Mouse (Mus musculus): ENCODE measurements around the gene Olfr987. TPM values are rescaled to one million over a fixed set of nuclear protein-coding genes. Genes with fewer than 3 reads are reported as not detected.
"Not testable (repeated sequence)": the region's sequence is repeated elsewhere in the genome, so short reads cannot be mapped to it uniquely, and the experiment has no call there.

The Olfr987 gene
- not detected for total RNA-seq (2021)
- long read RNA-seq: 0 reads

DNA sequence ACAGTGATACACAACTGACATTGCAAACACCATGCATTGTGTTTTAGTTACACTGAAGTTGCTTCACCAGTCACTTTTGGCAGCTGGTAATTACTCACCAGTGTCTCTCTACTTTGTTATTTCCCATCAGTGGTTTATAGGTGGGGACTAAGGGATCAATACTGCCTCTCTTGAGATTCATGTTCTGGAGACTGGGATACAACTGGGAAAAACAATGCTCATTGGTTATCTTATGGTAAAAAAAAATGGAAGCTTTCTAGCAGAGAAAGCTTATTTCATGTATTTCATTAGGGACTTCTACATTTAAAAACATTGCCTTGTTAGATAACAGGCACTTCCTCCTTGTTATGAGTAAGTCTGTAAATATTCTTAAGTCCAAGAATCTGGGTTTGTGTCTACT, at the start of gene Olfr987:
Gene Olfr987 (minus strand): TSS at position 101 of the 400 bp plus-strand sequence.
- not testable (repeated sequence) for DNase-seq (ENCODE audit: low spot score in 2 of 2)

GRCm38 (mm10) chr2:85363127-85363526, 24.0 kb upstream of the Olfr987 start, which contains the start of gene Olfr988:
TSS of gene Olfr988 (minus strand) at chr2:85363227.
- DNase-seq (ENCODE audit: low spot score in 2 of 2): not testable (repeated sequence)

- no peak for DNase-seq (ENCODE audit: low spot score in 2 of 2)
Measured at GRCm38 (mm10) chr2:85339972-85340371, 857 bp upstream of the Olfr987 start.

GRCm38 (mm10) chr2:85319106-85319505, 20.0 kb downstream of the Olfr987 start:
- no peak for DNase-seq (ENCODE audit: low spot score in 2 of 2)

DNA sequence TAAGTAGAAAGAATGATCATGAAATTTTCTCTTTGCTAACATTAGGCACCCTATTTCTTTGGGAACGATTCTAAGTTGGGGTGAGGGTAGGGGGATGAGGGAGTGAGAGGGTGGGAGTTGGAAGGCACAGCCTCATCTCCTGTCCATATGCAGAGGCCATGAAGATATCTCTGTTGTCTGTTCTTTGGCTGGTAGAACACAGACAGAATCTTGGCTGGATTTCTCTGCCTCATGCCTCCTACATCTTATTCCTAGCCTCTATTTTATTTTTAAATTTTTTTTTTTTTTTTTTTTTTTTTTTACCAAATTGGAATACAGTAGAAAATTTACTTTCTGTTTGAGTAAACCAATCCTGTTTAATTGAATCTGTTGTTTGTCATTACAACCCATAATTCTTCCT, 53.7 kb downstream of the Olfr987 start:
- DNase-seq (ENCODE audit: low spot score in 2 of 2): no peak

DNA sequence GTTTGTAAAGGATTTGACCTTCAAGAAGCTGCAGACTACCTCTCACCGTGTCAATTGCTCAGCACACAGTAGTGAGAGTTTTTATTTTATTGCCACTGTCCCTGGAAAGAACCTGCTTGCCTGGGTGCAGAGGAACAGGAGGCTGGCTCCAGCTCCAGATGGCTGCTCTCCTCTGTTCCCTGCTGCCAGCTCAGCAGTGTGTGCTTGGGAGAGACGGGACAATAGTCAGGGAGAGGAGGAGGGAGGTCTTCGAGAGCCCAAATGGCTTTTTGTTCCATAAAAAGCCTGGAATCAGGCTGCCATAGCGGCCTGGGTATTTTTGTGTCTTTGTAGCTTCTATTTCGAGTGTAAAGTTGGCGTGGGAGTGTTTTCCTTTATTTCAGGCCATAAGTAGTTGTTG, 54.5 kb downstream of the Olfr987 start:
- DNase-seq (ENCODE audit: low spot score in 2 of 2): peak; percentile 41 to 69

GRCm38 (mm10) chr2:85283631-85284466, 55.3 kb downstream of the Olfr987 start:
- DNase-seq (ENCODE audit: low spot score in 2 of 2): no peak

GRCm38 (mm10) chr2:85281023-85281422, 58.1 kb downstream of the Olfr987 start:
- DNase-seq (ENCODE audit: low spot score in 2 of 2): no peak

Other genes starting within 250 kb of the Olfr987 start
- 10 to 100 TPM; 14.9 to 17.7 TPM for gene Aplnr, start 203.1 kb downstream of the Olfr987 start, total RNA-seq (2021)
- gene Lrrc55, start 142.1 kb downstream of the Olfr987 start, total RNA-seq (2021): 10 to 100 TPM; 40.1 to 43.0 TPM
- gene Olfr988, start 23.9 kb upstream of the Olfr987 start, total RNA-seq (2021): not detected
- not detected for gene Olfr992, start 70.2 kb upstream of the Olfr987 start, total RNA-seq (2021)
- not detected for gene Olfr993, start 75.6 kb upstream of the Olfr987 start, total RNA-seq (2021)
- gene Olfr994, start 97.1 kb upstream of the Olfr987 start, total RNA-seq (2021): not detected
- not detected for gene Olfr995, start 104.3 kb upstream of the Olfr987 start, total RNA-seq (2021)
- gene 4833423E24Rik, start 179.7 kb upstream of the Olfr987 start, total RNA-seq (2021): under 1 TPM; 0.62 to 0.67 TPM
- gene Olfr996, start 239.9 kb upstream of the Olfr987 start, total RNA-seq (2021): not detected
- gene Olfr998, start 249.6 kb upstream of the Olfr987 start, total RNA-seq (2021): not detected

Data from layer of hippocampus, postnatal 10 days (tissue).